ENCODE assay signal across 9 mouse cellular contexts in the genomic region with DNA sequence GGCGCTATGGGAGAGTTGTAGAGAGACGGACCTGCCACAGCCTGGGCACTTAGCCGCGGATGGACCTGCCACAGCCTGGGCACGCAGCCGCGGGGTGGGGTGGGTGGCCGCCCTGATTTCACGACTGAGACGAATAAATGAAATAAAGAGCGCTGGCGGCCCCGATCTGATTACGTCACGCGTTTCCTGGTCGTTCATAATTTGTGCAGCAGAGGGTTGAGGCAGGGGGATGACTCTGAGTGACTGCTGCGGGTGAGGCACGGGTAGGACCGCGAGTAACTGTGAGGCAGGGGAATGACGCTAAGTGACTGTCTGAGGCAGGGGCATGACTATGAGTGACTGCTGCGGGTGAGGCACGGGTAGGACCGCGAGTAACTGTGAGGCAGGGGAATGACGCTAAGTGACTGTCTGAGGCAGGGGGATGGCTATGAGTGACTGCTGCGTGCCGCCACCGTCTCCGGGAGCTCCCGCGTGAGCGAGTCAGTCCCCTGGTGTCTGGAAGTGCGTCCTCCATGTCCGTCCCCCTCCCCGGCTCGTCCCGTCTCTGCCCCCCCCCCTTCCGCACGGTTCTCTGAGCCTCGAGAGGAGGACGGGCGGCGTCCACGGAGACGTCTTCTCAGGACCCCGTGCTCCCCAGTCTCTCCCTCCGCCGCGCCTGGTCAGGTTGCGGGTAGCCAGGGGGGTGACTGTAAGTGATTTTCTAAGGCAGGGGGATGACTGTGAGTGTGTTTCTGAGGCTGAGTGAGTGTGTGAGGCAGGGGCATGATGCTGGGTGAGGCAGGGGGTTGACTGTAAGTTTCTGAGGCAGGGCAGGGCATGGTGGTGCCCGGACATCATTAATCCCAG. TPM values are rescaled to one million over a fixed set of nuclear protein-coding genes. Genes with fewer than 3 reads are reported as not detected.
DNase-seq lines count a peak whose midpoint lies in the region; ATAC-seq and TF ChIP-seq lines count a peak whose summit lies in the region.
"Had no signal": no experiment of that assay in that cellular context is flagged by ENCODE, and none has a peak within 500 bp of the region (broad histone marks: within the 10 kb centered on the region; RNA-seq: fewer than 3 reads in every experiment).

No protein-coding gene starts in this region.

- DNase-seq in adrenal gland, adult (ENCODE audit: inconsistent age in 2 of 2, low spot score in 1 of 2): peak; percentile 53 to 60
- DNase-seq in adrenal gland, adult 8-10 months: no peak
- peak; percentile 79 for DNase-seq in heart, embryonic 10.5 days (ENCODE audit: low spot score)
- peak; percentile 37 for DNase-seq in kidney, postnatal 0 days (ENCODE audit: low spot score)
- peak; percentile 52 for DNase-seq in lung, postnatal 36 days
- peak; percentile 50 for DNase-seq in right cerebral cortex, postnatal 14 days

- under 1% methylated on average over 49 of the region's 53 CpGs for WGBS in heart, embryonic 10.5 days
- WGBS in kidney, postnatal 0 days: under 1% methylated on average over 51 of the region's 53 CpGs

- peak; percentile 7 for ATAC-seq in CD4-positive, CD25-positive, alpha-beta regulatory T cell, adult 4 months
- peak; percentile 1; the same call in 1 of the 2 replicates for ATAC-seq in kidney, postnatal 0 days (replicated peaks; ENCODE audit: low FRiP score, low read depth)

- H3K9me3 ChIP-seq in heart, embryonic 10.5 days: peaks cover 3% of the 10 kb centered on the region; the same call in 1 of the 2 replicates
- no peaks in the 10 kb centered on the region for H3K9me3 ChIP-seq in kidney, postnatal 0 days (replicated peaks; ENCODE audit: low read length)

- H3K36me3 ChIP-seq in heart, embryonic 10.5 days: no peaks in the 10 kb centered on the region
- no peaks in the 10 kb centered on the region for H3K36me3 ChIP-seq in kidney, postnatal 0 days (ENCODE audit: insufficient read depth, low read length)

- no peak for TF ChIP-seq CTCF in cortical plate, adult 2 months (IDR thresholded peaks at IDR 0.05; ENCODE audit: extremely low read depth, insufficient read depth, low read length)
- TF ChIP-seq CTCF in kidney, postnatal 0 days (IDR thresholded peaks at IDR 0.05; ENCODE audit: low read depth): no peak

- peak overlapping the region; percentile 79; the same call in 1 of the 2 replicates for H3K27ac ChIP-seq in cortical plate, adult 2 months (ENCODE audit: insufficient read depth, low read length)
- peak overlapping the region; percentile 52; the same call in 1 of the 2 replicates for H3K27ac ChIP-seq in heart, embryonic 10.5 days
- no peak overlapping the region; the same call in 1 of the 2 replicates for H3K27ac ChIP-seq in kidney, postnatal 0 days

- H3K9ac ChIP-seq in kidney, postnatal 0 days (ENCODE audit: low read depth, low read length): 0 out of 2 replicates have a peak overlapping the region, but pooled peaks have one; percentile 14

- H3K4me1 ChIP-seq in cortical plate, adult 2 months (ENCODE audit: control insufficient read depth, insufficient read depth, low read length): no peaks in the 10 kb centered on the region
- H3K4me1 ChIP-seq in heart, embryonic 10.5 days: peaks cover 24% of the 10 kb centered on the region; the same call in 1 of the 2 replicates
- no peaks in the 10 kb centered on the region for H3K4me1 ChIP-seq in kidney, postnatal 0 days (replicated peaks; ENCODE audit: insufficient read depth, low read length)

- no peak for TF ChIP-seq POLR2A in cortical plate, adult 2 months (IDR thresholded peaks at IDR 0.05; ENCODE audit: extremely low read depth, insufficient read depth, low read length)

- H3K4me2 ChIP-seq in kidney, postnatal 0 days (ENCODE audit: low read length): peak overlapping the region; percentile 86

- peaks cover 7% of the 10 kb centered on the region; the same call in 1 of the 2 replicates for H3K27me3 ChIP-seq in heart, embryonic 10.5 days (ENCODE audit: insufficient read depth, poor library complexity, severe bottlenecking)
- no peaks in the 10 kb centered on the region for H3K27me3 ChIP-seq in kidney, postnatal 0 days (ENCODE audit: insufficient read depth, low read length)

- H3K4me3 ChIP-seq in cortical plate, adult 2 months (ENCODE audit: insufficient read depth, low read length): peak overlapping the region; percentile 37
- H3K4me3 ChIP-seq in heart, embryonic 10.5 days: peak overlapping the region; percentile 74
- H3K4me3 ChIP-seq in kidney, postnatal 0 days (replicated peaks; ENCODE audit: low read depth, low read length): peak overlapping the region; percentile 13

RNA-seq across cellular contexts. Expression of gene Ccr1, which starts 45.1 kb away (rescaled TPM):
- 1 to 10 TPM; 1.2 to 3.0 (median 3.0) TPM for total RNA-seq in adrenal gland, adult 8-10 months (2022)
- polyA plus RNA-seq in CD4-positive, CD25-positive, alpha-beta regulatory T cell, adult 4 months (2017; shearing (Covaris generic)): under 1 TPM; 0.89 to 0.98 TPM
- 0.33 and 0.34 TPM in 2 replicates for polyA plus RNA-seq in cortical plate, adult 2 months (2012; rRNA removed)
- polyA plus RNA-seq in heart, embryonic 10.5 days (2016; fragmentation: Nextera tagmentation; extraction: Ambion mirVana): 0.07 and 0.35 TPM in 2 replicates
- polyA plus RNA-seq in kidney, postnatal 0 days (2015; fragmentation: Nextera tagmentation; extraction: Ambion mirVana): 2.8 and 3.0 TPM in 2 replicates

RNA-seq across cellular contexts. Expression of gene Ccr1l1, which starts 54.8 kb away (rescaled TPM):
- not detected for total RNA-seq in adrenal gland, adult 8-10 months (2022)
- not detected for polyA plus RNA-seq in CD4-positive, CD25-positive, alpha-beta regulatory T cell, adult 4 months (2017; shearing (Covaris generic))
- 0.10 and 0.13 TPM in 2 replicates for polyA plus RNA-seq in cortical plate, adult 2 months (2012; rRNA removed)
- 0.12 TPM in 1 of 2 replicates, not detected in the other for polyA plus RNA-seq in heart, embryonic 10.5 days (2016; fragmentation: Nextera tagmentation; extraction: Ambion mirVana)
- not detected in 2 replicates for polyA plus RNA-seq in kidney, postnatal 0 days (2015; fragmentation: Nextera tagmentation; extraction: Ambion mirVana)
- total RNA-seq: hematopoietic stem cell, adult 5-6 weeks had no signal

Comparison
In these comparisons a context has a peak if more than half of its experiments do, and no peak if none do; other contexts are left out.
1. H3K4me3 ChIP-seq: peak in every context shown above with its lines; median percentile 74 in heart, embryonic 10.5 days; 37 in cortical plate, adult 2 months; 13 in kidney, postnatal 0 days.